Mouse (Mus musculus): ENCODE measurements around the gene Aida.

GRCm38 (mm10) chr1:183264145-183265008, 32.0 kb upstream of the Aida start:
- no peak for TF ChIP-seq GATA1 (IDR thresholded peaks at IDR 0.05; ENCODE audit: borderline replicate concordance, low read length)
- no peak for TF ChIP-seq FLI1 (IDR thresholded peaks at IDR 0.05; ENCODE audit: low read length)
